Mouse (Mus musculus) Muller cell, postnatal 12 days (primary cell): ENCODE measurements at regions not wholly inside any gene's neighbourhood (a gene's known extent, or its start where the extent isn't known, plus 50 kb on each side); places are given as distances from the start of the nearest gene placed in this dataset.
A peak's percentile ranks its signal among the peaks of the same experiment; 100 is the strongest.

Source experiments
- DNase-seq: peaks from one replicate; pipeline ENCODE4 v3.0.0-alpha.2; 2015; ENCODE audit errors: inconsistent ontology term

GRCm38 (mm10) chr11:48436712-48437111 lies 363.4 kb upstream of the Rack1 start:
- DNase-seq: no peak

GRCm38 (mm10) chr11:48431316-48431715 lies 368.8 kb upstream of the Rack1 start:
- no peak for DNase-seq

GRCm38 (mm10) chr11:48427423-48427822 lies 372.7 kb upstream of the Rack1 start:
- DNase-seq: no peak

- DNase-seq: no peak
Observed at GRCm38 (mm10) chr11:48426446-48426845, 373.7 kb upstream of the Rack1 start.

DNA sequence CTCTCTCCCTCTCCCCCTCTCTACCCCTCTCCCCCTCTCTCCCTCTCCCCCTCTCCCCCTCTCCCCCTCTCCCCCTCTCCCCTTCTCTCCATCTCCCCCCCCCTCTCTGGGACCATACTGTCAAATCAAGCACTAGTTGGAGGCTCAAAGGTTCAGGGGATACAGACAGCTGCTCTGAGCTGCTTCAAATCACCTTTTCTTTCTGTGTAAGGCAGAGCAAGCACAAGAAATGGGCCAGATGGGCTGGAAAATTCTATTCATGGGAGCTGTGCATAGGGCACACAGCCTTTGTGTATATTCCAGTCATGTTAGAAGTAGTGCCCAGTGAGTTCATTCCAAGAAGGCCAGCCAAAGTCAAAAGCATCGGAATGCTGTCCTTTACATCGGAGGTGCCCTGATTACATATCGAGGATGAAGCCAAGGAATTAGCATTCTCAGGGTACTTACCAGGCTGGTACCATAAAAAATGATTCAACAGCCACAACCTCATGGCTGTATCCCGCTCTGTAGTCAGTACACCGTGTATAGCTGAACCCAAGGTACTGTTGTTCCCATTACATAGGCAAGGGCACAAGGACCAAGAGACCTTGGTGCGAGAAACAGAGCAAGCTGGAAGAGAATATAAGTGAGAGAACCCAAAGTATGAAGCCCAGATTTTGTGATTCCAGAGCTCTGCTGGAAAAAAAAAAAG lies 381.9 kb upstream of the Rack1 start:
- no peak for DNase-seq

DNA sequence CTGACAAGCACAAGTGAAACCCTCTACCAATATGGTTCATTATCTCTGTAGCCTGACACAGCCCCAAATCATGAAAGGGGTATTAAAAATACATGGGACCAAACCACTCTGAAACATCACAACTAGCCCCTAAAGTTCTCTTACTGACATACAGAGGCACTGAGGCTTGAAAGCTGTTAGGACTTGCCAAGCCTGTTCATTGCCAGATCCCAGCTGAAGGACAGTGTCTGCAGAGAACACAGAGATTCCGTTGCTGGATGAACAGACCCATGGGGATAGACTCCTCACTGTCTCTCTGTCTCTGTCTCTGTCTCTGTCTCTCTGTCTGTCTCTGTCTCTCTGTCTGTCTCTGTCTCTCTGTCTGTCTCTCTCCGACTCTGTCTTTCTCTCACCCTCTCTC lies 382.5 kb upstream of the Rack1 start:
- no peak for DNase-seq

DNA sequence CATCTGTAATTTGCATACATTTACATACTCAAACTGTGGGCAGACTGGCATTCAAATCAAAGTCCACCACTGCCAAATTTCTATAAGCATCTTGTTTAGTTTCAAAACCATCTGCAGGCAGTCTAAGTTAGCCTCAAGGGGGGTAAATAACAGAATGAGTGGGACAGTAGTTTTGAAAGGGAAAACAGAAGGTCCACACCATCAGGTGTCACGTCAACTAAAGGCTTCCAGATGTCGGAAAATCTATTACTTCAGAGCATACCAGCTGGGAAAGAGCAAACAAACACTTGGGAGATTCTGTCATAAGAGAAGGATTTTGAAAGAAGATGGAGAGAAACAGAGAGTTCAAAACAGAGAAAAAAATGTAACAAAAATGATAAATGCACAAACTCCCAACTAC lies 402.1 kb upstream of the Rack1 start:
- no peak for DNase-seq

DNA sequence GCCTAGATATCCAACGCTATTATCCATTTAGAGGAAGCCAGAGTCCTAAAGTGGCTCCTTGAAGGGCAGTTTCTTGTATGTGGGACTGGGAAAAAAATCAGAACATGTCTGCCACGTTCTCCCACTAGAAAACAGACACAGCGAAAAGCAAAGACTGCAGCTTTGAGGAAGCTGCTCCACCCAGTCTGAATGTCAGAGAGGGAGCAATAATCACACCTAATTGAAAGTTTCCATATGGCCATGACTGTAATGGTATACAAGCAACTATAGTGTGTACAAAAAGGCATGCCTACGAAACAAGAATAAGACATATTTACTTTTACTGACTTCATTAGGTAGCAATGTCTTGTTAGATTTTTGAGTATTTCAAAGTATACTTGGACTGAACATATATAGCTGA lies 392.7 kb upstream of the Sgcd start:
- DNase-seq: no peak

GRCm38 (mm10) chr11:48378044-48378443 lies 389.3 kb upstream of the Sgcd start:
- no peak for DNase-seq

GRCm38 (mm10) chr11:48377269-48377668 lies 388.5 kb upstream of the Sgcd start:
- no peak for DNase-seq

GRCm38 (mm10) chr11:48351349-48352023 lies 362.7 kb upstream of the Sgcd start:
- DNase-seq: no peak

GRCm38 (mm10) chr11:48314500-48314899 lies 325.7 kb upstream of the Sgcd start:
- DNase-seq: no peak

GRCm38 (mm10) chr11:48295370-48295769 lies 306.6 kb upstream of the Sgcd start:
- DNase-seq: no peak

- no peak for DNase-seq
Observed at GRCm38 (mm10) chr11:48262492-48262891, 273.7 kb upstream of the Sgcd start.

- DNase-seq: no peak
Observed at GRCm38 (mm10) chr11:48261089-48261488, 272.3 kb upstream of the Sgcd start.

GRCm38 (mm10) chr11:48250678-48251317 lies 262.0 kb upstream of the Sgcd start:
- no peak for DNase-seq

DNA sequence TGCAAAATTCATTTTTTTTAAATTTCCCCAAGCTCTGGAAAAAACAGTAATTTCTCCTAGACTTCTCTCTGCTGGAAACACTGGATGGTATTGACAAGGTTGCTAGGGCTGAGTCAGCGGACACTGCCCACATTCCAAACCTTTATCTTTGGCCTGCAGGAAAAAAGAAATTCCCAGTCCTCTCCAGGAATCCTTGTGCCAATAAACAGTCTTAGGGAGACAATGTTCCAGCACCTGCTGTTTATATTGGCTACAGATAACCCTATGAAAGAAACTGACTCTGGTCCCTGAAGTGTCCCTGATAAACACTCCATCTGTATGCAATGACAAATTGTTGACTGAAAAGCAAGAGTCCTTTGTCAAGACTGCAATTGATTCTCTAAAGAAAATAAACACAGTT lies 260.5 kb upstream of the Sgcd start:
- DNase-seq: peak; percentile 10

- DNase-seq: peak; percentile 1
Observed at GRCm38 (mm10) chr11:48221156-48221555, 232.4 kb upstream of the Sgcd start.

DNA sequence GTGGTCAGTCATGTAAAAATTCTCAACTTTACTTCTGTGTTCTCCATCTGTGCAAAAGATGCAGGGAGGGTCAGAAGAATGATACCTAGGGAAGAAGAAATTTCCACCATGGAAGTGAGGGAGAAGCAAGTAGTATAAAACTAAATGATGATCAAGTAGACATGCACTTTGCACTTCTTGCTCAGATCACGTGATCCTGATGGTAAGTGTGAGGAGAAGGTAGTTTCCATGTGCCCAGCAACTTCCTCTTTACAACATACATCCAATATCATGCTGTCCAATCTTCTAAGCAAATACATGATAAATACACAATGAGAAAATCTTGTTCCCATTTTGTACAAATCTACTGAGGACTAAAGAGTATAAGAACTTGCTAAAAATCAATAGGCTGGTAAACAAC lies 230.4 kb upstream of the Sgcd start:
- DNase-seq: no peak

GRCm38 (mm10) chr11:48216762-48217161 lies 228.0 kb upstream of the Sgcd start:
- DNase-seq: no peak

GRCm38 (mm10) chr11:48186604-48187003 lies 197.8 kb upstream of the Sgcd start:
- no peak for DNase-seq

GRCm38 (mm10) chr11:48178943-48179342 lies 190.2 kb upstream of the Sgcd start:
- no peak for DNase-seq

DNA sequence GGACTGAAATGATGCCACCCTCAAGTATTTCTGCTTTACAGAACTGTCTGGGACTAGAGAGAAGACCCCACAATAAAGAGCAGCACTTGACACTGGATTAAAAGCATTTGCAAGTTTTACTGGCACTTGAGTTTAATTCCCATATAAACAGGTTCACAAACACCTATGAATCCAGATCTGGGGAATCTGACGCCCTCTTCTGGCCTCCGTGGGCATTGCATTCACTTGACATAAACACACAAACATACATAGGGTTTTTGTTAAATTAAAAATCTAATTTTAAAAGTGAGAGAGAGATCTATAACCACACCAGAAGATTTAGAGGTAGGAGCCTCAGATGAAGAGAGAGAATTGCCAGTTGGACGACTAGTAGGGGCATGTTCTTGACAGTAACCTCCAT lies 189.4 kb upstream of the Sgcd start:
- DNase-seq: no peak
